Mouse (Mus musculus) cerebellum, postnatal 4 days (tissue): Measurements from ENCODE around the gene Abcg5.

Experiments
- DNase-seq, 2 experiments: peaks; one replicate each; pipeline ENCODE4 v3.0.0; 2022; ENCODE audit warnings: low spot score in 2 of 2, mixed read lengths in 1 of 2

The Abcg5 gene

GRCm38 (mm10) chr17:84644292-84645050, 38.3 kb downstream of the Abcg5 start:
- no peak for DNase-seq

- no peak for DNase-seq
Observed at GRCm38 (mm10) chr17:84642324-84642723, 40.5 kb downstream of the Abcg5 start.

GRCm38 (mm10) chr17:84641893-84642292, 40.9 kb downstream of the Abcg5 start:
- peak; percentile 44 to 57 for DNase-seq

- no peak for DNase-seq
Observed at GRCm38 (mm10) chr17:84639796-84640378, 42.9 kb downstream of the Abcg5 start.

- DNase-seq, result no peak
Observed at GRCm38 (mm10) chr17:84637971-84638370, 44.8 kb downstream of the Abcg5 start.

GRCm38 (mm10) chr17:84636328-84636727, 46.5 kb downstream of the Abcg5 start:
- peak in 1 of 2 experiments; percentile 13 for DNase-seq

- DNase-seq, result no peak
Observed at GRCm38 (mm10) chr17:84633443-84633842, 49.4 kb downstream of the Abcg5 start.

- no peak for DNase-seq
Observed at GRCm38 (mm10) chr17:84631836-84632235, 51.0 kb downstream of the Abcg5 start.

- no peak for DNase-seq
Observed at GRCm38 (mm10) chr17:84628611-84629010, 54.2 kb downstream of the Abcg5 start.

GRCm38 (mm10) chr17:84627721-84628120, 55.1 kb downstream of the Abcg5 start:
- DNase-seq, result no peak

GRCm38 (mm10) chr17:84626857-84627305, 55.9 kb downstream of the Abcg5 start:
- DNase-seq, result peak in 1 of 2 experiments; percentile 15

GRCm38 (mm10) chr17:84626276-84626856, 56.4 kb downstream of the Abcg5 start, which contains the start of gene Dync2li1:
Gene Dync2li1 (plus strand): TSS chr17:84626496.
- peak; percentile 72 to 86 for DNase-seq

GRCm38 (mm10) chr17:84622873-84623272, 59.9 kb downstream of the Abcg5 start:
- no peak for DNase-seq

GRCm38 (mm10) chr17:84622028-84622427, 60.8 kb downstream of the Abcg5 start:
- DNase-seq, result no peak

GRCm38 (mm10) chr17:84621209-84621608, 61.6 kb downstream of the Abcg5 start:
- DNase-seq, result no peak

- DNase-seq, result no peak
Observed at GRCm38 (mm10) chr17:84620610-84621009, 62.2 kb downstream of the Abcg5 start.

- DNase-seq, result no peak
Observed at GRCm38 (mm10) chr17:84620076-84620475, 62.7 kb downstream of the Abcg5 start.

GRCm38 (mm10) chr17:84619112-84619511, 63.7 kb downstream of the Abcg5 start:
- no peak for DNase-seq

- DNase-seq, result no peak
Observed at GRCm38 (mm10) chr17:84617953-84618352, 64.9 kb downstream of the Abcg5 start.

GRCm38 (mm10) chr17:84616526-84617074, 66.2 kb downstream of the Abcg5 start:
- no peak for DNase-seq

GRCm38 (mm10) chr17:84615811-84616210, 67.0 kb downstream of the Abcg5 start:
- no peak for DNase-seq

- no peak for DNase-seq
Observed at GRCm38 (mm10) chr17:84611971-84612370, 70.8 kb downstream of the Abcg5 start.
